Mouse (Mus musculus): ENCODE results near the gene Daam1.

Daam1 gene

DNA sequence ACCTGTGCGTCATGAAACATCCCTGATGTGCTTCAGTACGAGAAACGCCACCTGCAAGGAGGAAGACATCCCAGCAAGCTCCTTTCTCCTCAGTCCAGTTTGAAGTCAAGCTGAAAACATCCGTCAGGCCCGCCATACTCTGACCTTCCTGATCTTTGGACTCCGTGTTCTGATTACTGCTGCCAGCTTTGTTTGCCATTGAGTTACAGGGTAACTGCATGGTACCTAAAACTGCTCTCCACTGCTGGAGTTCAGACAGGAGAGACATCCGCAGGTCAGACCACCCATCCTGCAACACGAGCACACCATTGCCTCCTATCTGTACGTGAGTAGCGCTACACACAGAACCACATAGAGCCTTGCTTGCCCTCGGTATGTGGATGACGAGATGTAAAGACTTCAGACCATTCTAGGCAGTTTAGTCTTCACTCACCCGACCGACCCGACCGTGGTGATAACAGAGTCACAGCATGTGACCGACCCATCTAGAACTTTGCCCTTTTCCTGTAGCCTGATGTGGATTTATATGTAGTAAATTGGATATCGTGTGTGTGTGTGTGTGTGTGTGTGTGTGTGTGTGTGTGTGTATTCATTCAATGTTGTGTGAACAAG, 161.8 kb downstream of the Daam1 start:
- in situ Hi-C loops (cut with MboI, MseI): loop anchor here in 1 of 2 experiments (10.0 kb wide), 1 partner anchor 1338 kb away; no protein-coding TSS in a partner anchor

DNA sequence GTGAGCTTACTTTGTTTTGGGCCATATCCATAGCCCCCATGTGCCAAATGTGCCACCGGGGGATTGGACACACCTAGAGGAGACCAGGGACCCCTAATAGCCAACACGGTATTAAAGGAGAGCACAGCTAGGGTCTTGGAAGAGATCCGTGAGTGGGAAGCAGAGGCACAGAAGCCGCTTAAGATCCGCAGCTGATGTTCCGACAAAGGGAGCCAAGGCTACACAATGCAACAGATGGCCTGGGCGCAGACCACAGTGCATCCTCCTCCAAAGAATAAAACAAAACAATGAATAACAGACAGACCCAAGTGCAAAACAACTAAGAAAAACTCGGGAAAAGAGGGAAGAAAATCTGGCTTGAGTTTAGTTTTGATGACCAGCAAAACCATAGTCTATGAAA, 165.0 kb downstream of the Daam1 start:
- in situ Hi-C loops (cut with MboI, MseI): loop anchor here in 1 of 2 experiments (10.0 kb wide), 1 partner anchor 1341 kb away; no protein-coding TSS in a partner anchor

DNA sequence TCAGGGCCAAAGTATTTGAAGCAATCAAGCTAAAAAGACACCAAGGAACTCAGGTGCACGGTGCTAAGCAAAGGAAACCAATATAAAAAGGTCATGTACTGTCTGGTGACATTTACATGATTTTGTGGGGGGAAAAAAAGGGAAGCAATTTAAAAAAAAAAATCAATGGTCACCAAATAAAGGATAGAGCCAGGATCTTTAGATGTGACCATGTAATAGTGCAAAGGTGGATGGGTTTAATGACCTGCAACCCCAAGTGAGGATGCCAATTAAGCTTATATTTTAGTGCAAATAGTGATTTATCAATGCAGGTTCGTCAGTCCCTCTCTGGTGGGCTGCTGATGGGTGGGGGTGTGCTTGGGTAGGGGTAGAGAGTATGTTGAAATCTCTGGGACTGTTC, 166.0 kb downstream of the Daam1 start:
- in situ Hi-C loops (cut with MboI, MseI): loop anchor here in 1 of 2 experiments (10.0 kb wide), 1 partner anchor 1342 kb away; no protein-coding TSS in a partner anchor

DNA sequence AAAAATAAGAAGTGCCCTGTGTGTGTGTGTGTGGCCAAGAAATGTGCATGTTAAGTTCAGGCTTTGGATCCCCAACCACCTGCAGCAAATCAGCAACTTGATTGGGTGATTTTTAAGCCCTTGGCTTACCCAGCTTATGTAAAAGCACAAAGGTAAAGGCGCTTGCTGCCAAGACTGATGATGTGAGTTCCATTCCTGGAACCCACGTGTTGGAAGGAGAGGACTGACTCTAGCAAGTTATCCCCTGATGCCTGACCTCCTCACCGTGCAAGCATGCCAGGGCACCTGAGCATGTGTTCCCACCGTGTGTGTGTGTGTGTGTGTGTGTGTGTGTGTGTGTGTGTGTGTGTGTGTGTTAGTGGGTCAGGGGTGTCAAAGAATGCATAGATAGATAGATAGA, 166.5 kb downstream of the Daam1 start:
- in situ Hi-C loops (cut with MboI, MseI): loop anchor here in 1 of 2 experiments (10.0 kb wide), 1 partner anchor 1343 kb away; no protein-coding TSS in a partner anchor

- in situ Hi-C loops (cut with MboI, MseI): loop anchor here in 1 of 2 experiments (10.0 kb wide), 1 partner anchor 1344 kb away; no protein-coding TSS in a partner anchor
Measured at GRCm38 (mm10) chr12:71998653-71999052, 167.8 kb downstream of the Daam1 start.

DNA sequence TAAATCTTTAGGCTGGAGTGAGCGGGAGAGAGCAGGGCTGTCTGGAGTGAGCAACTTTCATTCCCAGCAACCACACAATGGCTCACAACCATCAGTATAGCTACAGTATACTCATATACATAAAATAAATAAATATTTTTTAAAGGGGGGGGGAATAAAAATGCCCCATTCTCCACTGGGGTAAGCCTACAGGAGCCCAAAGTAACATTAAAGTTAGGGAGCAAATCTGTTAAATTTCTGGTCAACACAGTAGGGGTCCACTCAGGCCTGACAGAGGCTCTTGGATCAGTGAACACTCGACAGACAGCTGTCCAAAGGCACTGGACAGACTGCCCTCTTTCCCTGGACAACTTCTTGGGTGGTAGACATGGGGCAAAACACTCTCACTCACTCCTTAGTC, 168.8 kb downstream of the Daam1 start:
- in situ Hi-C loops (cut with MboI, MseI): loop anchor here in 1 of 2 experiments (10.0 kb wide), 1 partner anchor 1345 kb away; no protein-coding TSS in a partner anchor

GRCm38 (mm10) chr12:72001811-72002210, 170.9 kb downstream of the Daam1 start:
- in situ Hi-C loops (cut with MboI, MseI): no loop called here

DNA sequence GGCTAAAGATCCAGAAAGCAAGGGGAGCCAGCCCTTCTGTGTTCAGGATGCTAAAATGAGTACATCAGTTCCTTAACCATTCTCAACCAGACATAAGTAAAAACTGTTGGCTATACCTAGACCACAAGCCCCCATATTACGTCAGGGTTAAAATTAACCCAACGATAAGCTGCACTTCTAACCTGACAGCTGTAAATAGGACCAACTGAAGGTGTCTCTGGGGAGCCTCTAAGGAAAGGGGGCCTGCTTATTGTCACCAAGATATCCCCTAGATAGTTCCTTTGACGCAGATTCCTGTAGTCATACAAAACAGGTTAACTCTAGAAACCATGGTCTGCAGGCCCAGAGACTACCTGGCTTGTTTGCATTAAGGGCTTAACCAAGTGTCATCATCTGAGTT, 174.4 kb downstream of the Daam1 start:
- in situ Hi-C loops (cut with MboI, MseI): no loop called here

- in situ Hi-C loops (cut with MboI, MseI): no loop called here
Measured at GRCm38 (mm10) chr12:72007656-72008055, 176.8 kb downstream of the Daam1 start.

GRCm38 (mm10) chr12:72009051-72009902, 178.4 kb downstream of the Daam1 start:
- in situ Hi-C loops (cut with MboI, MseI): no loop called here

DNA sequence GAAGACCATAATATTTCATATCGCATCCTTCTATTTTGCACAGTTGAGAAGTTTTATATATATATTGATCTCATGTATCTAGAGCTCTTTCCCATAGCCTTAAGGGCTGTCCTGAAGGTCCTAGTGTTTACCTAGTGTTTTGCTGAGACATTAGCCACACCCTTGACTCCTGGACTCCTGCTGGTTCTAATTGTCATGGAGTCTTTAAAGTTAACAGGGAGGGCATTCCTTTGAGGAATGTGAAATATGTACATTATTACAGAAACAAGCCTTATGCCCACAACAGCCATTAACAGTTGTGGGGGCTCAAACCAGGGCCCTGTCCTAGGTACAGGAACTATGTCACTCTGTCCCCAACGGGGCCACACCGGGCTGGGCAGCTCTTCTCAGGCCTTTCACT, 180.5 kb downstream of the Daam1 start:
- in situ Hi-C loops (cut with MboI, MseI): no loop called here

DNA sequence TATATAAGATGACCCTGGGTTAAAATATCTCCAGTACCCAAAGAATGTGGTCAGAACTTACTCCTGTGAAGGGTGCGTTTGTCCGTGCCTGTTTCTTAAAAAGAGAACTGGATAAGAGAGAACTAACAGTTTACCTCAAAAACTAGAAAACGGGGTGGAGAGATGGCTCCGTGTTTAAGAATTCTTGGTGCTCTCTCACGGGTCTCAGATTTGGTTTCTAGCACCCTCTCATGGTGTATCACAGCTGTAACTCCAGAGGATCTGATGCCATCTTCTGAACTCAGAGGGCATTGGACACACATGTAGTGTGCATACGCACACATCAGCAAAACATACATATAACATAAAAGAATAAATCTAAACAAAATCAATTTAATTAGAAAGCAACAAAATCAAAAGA, 181.2 kb downstream of the Daam1 start:
- in situ Hi-C loops (cut with MboI, MseI): no loop called here

- in situ Hi-C loops (cut with MboI, MseI): no loop called here
Measured at GRCm38 (mm10) chr12:72013711-72014354, 183.0 kb downstream of the Daam1 start.

- in situ Hi-C loops (cut with MboI, MseI): no loop called here
Measured at GRCm38 (mm10) chr12:72014355-72014776, 183.5 kb downstream of the Daam1 start.

- in situ Hi-C loops (cut with MboI, MseI): no loop called here
Measured at GRCm38 (mm10) chr12:72015296-72015695, 184.4 kb downstream of the Daam1 start.

GRCm38 (mm10) chr12:72020285-72020684, 189.4 kb downstream of the Daam1 start:
- in situ Hi-C loops (cut with MboI, MseI): no loop called here

GRCm38 (mm10) chr12:72021543-72021942, 190.7 kb downstream of the Daam1 start:
- in situ Hi-C loops (cut with MboI, MseI): no loop called here

DNA sequence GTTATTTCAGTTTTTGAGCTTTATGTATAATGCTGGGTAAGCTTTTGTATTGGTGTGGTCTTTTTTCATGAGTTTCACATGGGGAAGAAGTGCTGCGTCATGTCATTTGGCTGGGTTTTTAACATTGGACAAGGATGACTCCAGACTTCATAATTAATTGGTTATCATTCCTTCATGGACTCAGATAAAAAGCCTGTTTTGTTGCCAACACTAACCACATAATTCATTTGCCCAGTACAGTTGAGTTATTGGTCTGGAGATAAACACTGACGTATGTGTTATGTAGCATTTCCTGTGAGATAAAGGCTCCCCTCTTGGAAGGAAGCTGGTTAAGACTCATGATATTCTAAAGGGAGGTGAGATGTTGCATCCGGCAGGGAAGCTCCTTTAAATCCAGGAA, 191.9 kb downstream of the Daam1 start:
- in situ Hi-C loops (cut with MboI, MseI): no loop called here

DNA sequence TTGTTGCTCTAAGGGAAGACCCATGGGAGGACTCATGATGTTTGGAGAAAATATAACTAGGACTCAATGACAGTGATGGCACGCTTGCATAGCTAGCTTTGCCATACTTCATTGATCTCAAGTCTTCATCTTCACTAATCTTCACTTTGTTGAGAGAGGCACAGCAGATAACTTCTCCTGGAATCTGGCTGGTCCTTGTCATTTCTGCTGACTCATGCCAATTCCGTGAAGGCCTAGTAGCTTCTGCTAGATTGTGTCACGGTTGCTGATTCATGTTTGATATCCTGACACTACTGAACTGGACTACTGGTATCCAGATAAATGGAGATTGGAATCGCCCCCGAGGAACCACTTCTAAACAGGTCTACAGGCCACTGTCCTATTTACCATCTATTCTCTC, 192.7 kb downstream of the Daam1 start:
- in situ Hi-C loops (cut with MboI, MseI): no loop called here

DNA sequence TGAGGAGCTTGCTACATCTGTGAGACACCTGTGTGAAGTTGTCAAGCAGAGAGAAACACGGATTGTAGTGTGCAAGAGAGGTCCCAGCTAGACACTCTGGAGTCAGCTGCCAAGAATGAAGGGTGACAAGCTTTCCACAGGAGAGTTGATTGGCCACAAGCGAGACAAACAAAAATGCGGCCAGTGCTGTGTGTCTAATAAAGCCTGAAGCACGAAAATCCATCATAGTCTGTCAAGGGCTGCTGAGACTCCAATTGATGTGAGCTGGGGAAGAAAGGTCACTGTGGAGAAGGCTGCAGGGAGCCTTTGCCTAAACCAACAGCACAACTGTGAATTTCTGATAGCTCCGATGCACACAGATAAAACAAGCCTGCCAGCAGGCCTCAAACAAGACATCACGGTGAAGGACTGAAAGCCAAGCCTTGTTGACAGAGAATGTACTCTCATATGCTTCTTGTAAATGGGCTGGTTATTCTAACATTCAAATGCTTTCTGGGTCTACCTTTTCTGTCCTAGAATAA, 194.5 kb downstream of the Daam1 start:
- in situ Hi-C loops (cut with MboI, MseI): no loop called here

GRCm38 (mm10) chr12:72031171-72031570, 200.3 kb downstream of the Daam1 start:
- in situ Hi-C loops (cut with MboI, MseI): loop anchor here in 1 of 2 experiments (10.0 kb wide), 1 partner anchor 256 kb away; no protein-coding TSS in a partner anchor

DNA sequence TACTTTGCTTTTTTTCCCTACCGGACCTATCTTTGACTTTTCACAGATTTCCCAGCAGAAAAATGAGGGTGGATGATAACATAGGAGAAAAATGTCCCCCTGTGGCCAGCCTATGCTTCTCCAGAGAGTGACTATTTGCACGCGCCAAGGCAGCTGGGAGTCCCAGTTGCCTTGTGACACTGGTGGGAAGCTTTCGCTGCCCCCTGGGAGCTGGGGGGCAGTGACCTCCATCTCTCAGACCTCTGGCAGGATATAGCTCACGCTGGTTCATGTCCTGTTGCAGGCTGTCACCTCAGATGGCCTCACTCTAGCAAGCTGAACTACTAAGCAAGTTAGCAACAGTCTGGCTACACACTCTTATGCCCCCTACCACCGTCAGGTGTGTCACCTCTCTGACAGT, 200.9 kb downstream of the Daam1 start:
- in situ Hi-C loops (cut with MboI, MseI): loop anchor here in 1 of 2 experiments (10.0 kb wide), 1 partner anchor 257 kb away; no protein-coding TSS in a partner anchor
